Mouse (Mus musculus) limb, embryonic 14.5 days (tissue): ENCODE results near the gene Odr4. TPM values are rescaled to one million over a fixed set of nuclear protein-coding genes. Genes with fewer than 3 reads are reported as not detected.

Source experiments
- ATAC-seq: fragments of 200-750 bp; cut with Nextera tagmentation; 2 replicates; pipeline ENCODE4 v1.8.0; 2017; ENCODE audit warnings: low read depth, moderate number of reproducible peaks, moderate TSS enrichment; ENCODE audit not compliant: low FRiP score
- DNase-seq: peaks from one replicate; pipeline ENCODE4 v3.0.0-alpha.2; 2015; ENCODE audit warnings: low spot score
- H3K27ac ChIP-seq: fragments of 300-500 bp; sonication (generic); replicated peaks from 2 replicates; pipeline ENCODE4 v1.5.1; 2014; ENCODE audit warnings: low read depth, mild to moderate bottlenecking, low read length, moderate library complexity, mixed read lengths
- H3K27me3 ChIP-seq: fragments of 300-500 bp; sonication (generic); 2 replicates; pipeline ENCODE4 v1.6.1; 2014; ENCODE audit warnings: low read length, mixed read lengths; ENCODE audit not compliant: control insufficient read depth, insufficient read depth
- H3K36me3 ChIP-seq: fragments of 300-500 bp; sonication (generic); 2 replicates; pipeline ENCODE4 v1.6.1; 2014; ENCODE audit warnings: mild to moderate bottlenecking, low read length, moderate library complexity, mixed read lengths; ENCODE audit not compliant: control insufficient read depth, insufficient read depth
- H3K4me1 ChIP-seq: fragments of 300-500 bp; sonication (generic); 2 replicates; pipeline ENCODE4 v1.6.1; 2014; ENCODE audit warnings: antibody characterized with exemption, low read length, mixed read lengths; ENCODE audit not compliant: control insufficient read depth, insufficient read depth
- H3K4me2 ChIP-seq: fragments of 300-500 bp; sonication (generic); replicated peaks from 2 replicates; pipeline ENCODE4 v1.6.1; 2014; ENCODE audit warnings: low read depth, mild to moderate bottlenecking, low read length, moderate library complexity; ENCODE audit not compliant: severe bottlenecking
- H3K4me3 ChIP-seq: fragments of 300-500 bp; sonication (generic); replicated peaks from 2 replicates; pipeline ENCODE4 v1.5.1; 2014; ENCODE audit warnings: low read length
- H3K9ac ChIP-seq: fragments of 300-500 bp; sonication (generic); 2 replicates; pipeline ENCODE4 v1.6.1; 2014; ENCODE audit warnings: mild to moderate bottlenecking, low read depth, low read length, moderate library complexity; ENCODE audit not compliant: severe bottlenecking
- H3K9me3 ChIP-seq: fragments of 300-500 bp; sonication (generic); 2 replicates; pipeline ENCODE4 v1.6.1; 2016; ENCODE audit warnings: low read length; ENCODE audit not compliant: control insufficient read depth
- POLR2A ChIP-seq: fragments of 200-500 bp; IDR thresholded peaks from 2 replicates; pipeline ENCODE4 v1.8.0; 2012; ENCODE audit warnings: inconsistent platforms, mild to moderate bottlenecking, moderate library complexity, borderline replicate concordance; ENCODE audit not compliant: insufficient read depth, insufficient read length; ENCODE audit errors: extremely low read depth
- WGBS: fragments of 180-500 bp; shearing (Covaris S2); extraction: QIAGEN DNeasy Blood & Tissue Kit; methylation state at CpG from one replicate; pipeline ENCODE4 v1.1.7; 2014; 5-methylcytosine and 5-hydroxymethylcytosine counted together
- polyA plus RNA-seq, 2 experiments: library from polyadenylated mRNA; depleted of rRNA in 1 of 2; stranded (reverse) in 1 of 2; unstranded in 1 of 2; fragments of >200 nt; fragmentation: Nextera tagmentation in 1 of 2; extraction: Ambion mirVana in 1 of 2; gene quantifications; 2 replicates each; pipeline versions ENCODE4 v1.2.1 to v1.2.3; 2012 to 2014

The Odr4 gene
- polyA plus RNA-seq (2012; rRNA removed) (20.8 and 29.4 TPM in 2 replicates), polyA plus RNA-seq (2014; fragmentation: Nextera tagmentation; extraction: Ambion mirVana) (42.6 and 42.9 TPM in 2 replicates)

GRCm38 (mm10) chr1:150392638-150393487, at the start of gene Odr4, which contains the start of gene Tpr:
Gene Odr4 (minus strand): TSS chr1:150393080.
Gene Tpr (plus strand): TSS chr1:150392838.
- H3K4me1 ChIP-seq: 0 out of 2 replicates have a peak, but pooled peaks cover 4% of the 10 kb centered on the region
- peak within 1 kb of the TSS; percentile 59 for H3K9ac ChIP-seq
- H3K9me3 ChIP-seq: no peaks in the 10 kb centered on the region
- H3K27ac ChIP-seq: peak within 1 kb of the TSS; percentile 87
- TF ChIP-seq POLR2A: peak; percentile 93
- ATAC-seq: peak; percentile 97
- 1% methylated on average over 69 of the region's 76 CpGs for WGBS
- DNase-seq: peak; percentile 99
- peaks cover 41% of the 10 kb centered on the region for H3K36me3 ChIP-seq
- no peaks in the 10 kb centered on the region for H3K27me3 ChIP-seq
- H3K4me3 ChIP-seq: peak within 1 kb of the TSS; percentile 57
- H3K4me2 ChIP-seq: peak within 1 kb of the TSS; percentile 64

DNA sequence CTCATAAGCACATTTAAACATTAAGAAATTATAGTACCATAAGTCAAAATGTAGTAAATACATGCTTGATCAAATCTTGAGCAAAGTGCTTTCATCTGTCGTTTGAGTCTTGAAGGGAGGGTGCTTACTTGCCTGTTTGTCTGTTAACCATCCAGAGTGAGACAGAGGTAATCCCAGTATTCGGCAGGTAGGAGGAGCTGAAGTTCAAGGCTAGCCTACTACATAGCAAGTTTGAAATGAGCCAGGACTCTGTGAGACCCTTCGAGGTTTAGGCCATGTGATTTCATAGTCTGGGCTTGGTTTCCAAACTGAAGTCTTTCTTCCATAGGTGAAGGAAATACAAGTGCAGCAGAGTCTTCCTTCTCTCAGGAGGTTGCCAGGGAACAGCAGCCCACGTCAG, 48.9 kb upstream of the Odr4 start:
- Histone ChIP-seq H3K4me1 (no peaks in the 10 kb centered on the region), H3K4me2 (no peak overlapping the region), H3K27ac (no peak overlapping the region), H3K4me3 (no peak overlapping the region), H3K9me3 (no peaks in the 10 kb centered on the region), H3K36me3 (peaks cover 84% of the 10 kb centered on the region), H3K27me3 (no peaks in the 10 kb centered on the region), H3K9ac (no peak overlapping the region)
- WGBS: 75% methylated on average over 4 of the region's 4 CpGs
- ATAC-seq: no peak
- no peak for DNase-seq
- no peak for TF ChIP-seq POLR2A

DNA sequence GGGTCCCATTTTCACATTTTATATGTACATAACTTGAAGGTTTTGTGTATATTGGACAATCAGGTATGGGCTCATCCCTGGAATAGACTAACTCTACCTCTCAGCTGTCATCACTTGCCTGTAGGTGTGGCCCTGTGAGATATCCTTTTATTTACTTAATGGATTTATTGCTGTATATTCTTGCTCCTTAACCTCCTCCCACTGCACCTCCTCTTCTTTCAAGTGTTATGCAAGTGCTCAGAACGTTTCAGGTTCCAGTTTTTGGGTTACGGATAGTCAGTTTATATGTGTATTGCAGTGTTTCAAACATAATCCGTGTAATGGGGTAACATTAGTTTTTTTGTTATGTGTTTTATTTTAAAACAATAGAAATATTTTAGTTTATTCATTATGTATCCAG, 45.8 kb upstream of the Odr4 start:
- H3K4me2 ChIP-seq: no peak overlapping the region
- no peaks in the 10 kb centered on the region for H3K27me3 ChIP-seq
- no peak for ATAC-seq
- peaks cover 82% of the 10 kb centered on the region for H3K36me3 ChIP-seq
- DNase-seq: no peak
- WGBS: 89% methylated on average over 3 of the region's 3 CpGs
- no peaks in the 10 kb centered on the region for H3K9me3 ChIP-seq
- H3K4me3 ChIP-seq: no peak overlapping the region
- no peaks in the 10 kb centered on the region for H3K4me1 ChIP-seq
- H3K27ac ChIP-seq: no peak overlapping the region
- TF ChIP-seq POLR2A: no peak
- no peak overlapping the region for H3K9ac ChIP-seq

DNA sequence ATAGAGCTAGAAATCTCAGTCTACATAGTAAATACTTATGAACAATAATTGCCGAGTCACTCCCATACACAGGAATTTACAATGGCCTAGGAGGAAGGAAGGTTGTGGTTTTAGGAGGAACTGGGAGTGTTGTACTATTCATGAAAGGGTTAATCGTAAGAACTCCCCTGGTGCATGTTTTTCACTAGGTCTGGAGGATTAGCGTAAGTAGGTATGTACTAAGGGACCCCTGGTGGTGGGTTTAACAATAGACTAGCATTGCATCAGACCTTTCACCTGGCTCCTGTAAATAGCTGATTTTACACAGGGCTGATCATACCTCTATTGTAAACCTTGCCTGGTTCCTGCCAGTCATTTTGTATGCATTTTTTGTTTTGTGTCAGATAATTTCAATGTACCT, 33.3 kb upstream of the Odr4 start:
- no peak for DNase-seq
- no peak for TF ChIP-seq POLR2A
- Histone ChIP-seq H3K9ac (no peak overlapping the region), H3K27ac (no peak overlapping the region), H3K36me3 (peaks cover 90% of the 10 kb centered on the region), H3K9me3 (no peaks in the 10 kb centered on the region), H3K4me3 (no peak overlapping the region), H3K27me3 (no peaks in the 10 kb centered on the region), H3K4me2 (no peak overlapping the region), H3K4me1 (no peaks in the 10 kb centered on the region)
- no peak for ATAC-seq
- WGBS: 67% methylated on average over 3 of the region's 3 CpGs

DNA sequence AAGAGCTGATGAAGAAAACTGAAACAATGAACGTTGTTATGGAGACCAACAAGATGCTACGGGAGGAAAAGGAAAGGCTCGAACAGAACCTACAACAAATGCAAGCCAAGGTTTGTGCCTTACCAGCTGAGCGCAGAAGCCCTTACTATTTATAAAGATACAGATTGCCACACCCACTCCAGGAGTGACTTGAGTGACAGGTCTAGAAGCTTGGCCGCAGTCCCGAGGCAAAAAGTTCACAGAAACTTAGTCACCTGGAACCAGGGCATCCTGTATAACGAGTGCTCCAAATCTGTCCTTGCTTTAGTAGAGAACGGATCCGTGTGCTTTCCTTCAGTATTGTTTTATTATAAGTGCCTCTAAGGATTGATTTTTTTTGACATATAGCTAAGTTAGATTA, 32.8 kb upstream of the Odr4 start:
- DNase-seq (no peak), ATAC-seq (no peak)
- Histone ChIP-seq H3K9me3 (no peaks in the 10 kb centered on the region), H3K4me2 (no peak overlapping the region), H3K9ac (no peak overlapping the region), H3K4me3 (no peak overlapping the region), H3K36me3 (peaks cover 87% of the 10 kb centered on the region), H3K4me1 (no peaks in the 10 kb centered on the region), H3K27ac (no peak overlapping the region), H3K27me3 (no peaks in the 10 kb centered on the region)
- no peak for TF ChIP-seq POLR2A
- WGBS: 90% methylated on average over 9 of the region's 9 CpGs
